Mouse (Mus musculus) lung, embryonic 14.5 days (tissue): ENCODE results near the gene D930020B18Rik. TPM values are rescaled to one million over a fixed set of nuclear protein-coding genes. Genes with fewer than 3 reads are reported as not detected.

Experiments
- ATAC-seq: fragments of 200-750 bp; cut with Nextera tagmentation; 2 replicates; pipeline ENCODE4 v1.8.0; 2017; ENCODE audit warnings: mild to moderate bottlenecking, moderate TSS enrichment, moderate library complexity; ENCODE audit not compliant: insufficient read depth
- DNase-seq: peaks from one replicate; pipeline ENCODE4 v3.0.0-alpha.2; 2015
- H3K27ac ChIP-seq: fragments of 300-500 bp; sonication (generic); 2 replicates; pipeline ENCODE4 v1.5.1; 2014; ENCODE audit warnings: low read depth, mild to moderate bottlenecking, moderate library complexity
- H3K27me3 ChIP-seq: fragments of 300-500 bp; sonication (generic); 2 replicates; pipeline ENCODE4 v1.6.1; 2014; ENCODE audit warnings: low read length, control low read depth; ENCODE audit not compliant: insufficient read depth
- H3K36me3 ChIP-seq: fragments of 300-500 bp; sonication (generic); 2 replicates; pipeline ENCODE4 v1.6.1; 2014; ENCODE audit warnings: control low read depth; ENCODE audit not compliant: insufficient read depth
- H3K4me1 ChIP-seq: fragments of 300-500 bp; sonication (generic); 2 replicates; pipeline ENCODE4 v1.6.1; 2014; ENCODE audit warnings: antibody characterized with exemption, control low read depth; ENCODE audit not compliant: insufficient read depth
- H3K4me2 ChIP-seq: fragments of 300-500 bp; sonication (generic); 2 replicates; pipeline ENCODE4 v1.6.1; 2014; ENCODE audit warnings: mild to moderate bottlenecking
- H3K4me3 ChIP-seq: fragments of 300-500 bp; sonication (generic); 2 replicates; pipeline ENCODE4 v1.5.1; 2014; ENCODE audit warnings: low read depth, low read length
- H3K9ac ChIP-seq: fragments of 300-500 bp; sonication (generic); 2 replicates; pipeline ENCODE4 v1.6.1; 2014
- H3K9me3 ChIP-seq: fragments of 300-500 bp; sonication (generic); 2 replicates; pipeline ENCODE4 v1.6.1; 2016; ENCODE audit warnings: low read depth, low read length, control low read depth
- CTCF ChIP-seq: IDR thresholded peaks from 2 replicates; pipeline ENCODE4 v1.5.1; 2016; ENCODE audit warnings: antibody characterized with exemption, low read depth
- WGBS: fragments of 180-500 bp; shearing (Covaris S2); extraction: QIAGEN DNeasy Blood & Tissue Kit; methylation state at CpG from one replicate; pipeline ENCODE4 v1.1.7; 2014; 5-methylcytosine and 5-hydroxymethylcytosine counted together
- polyA plus RNA-seq: library from polyadenylated mRNA; unstranded; fragments of >200 nt; fragmentation: Nextera tagmentation; extraction: Ambion mirVana; gene quantifications from 2 replicates; pipeline ENCODE4 v1.2.1, GENCODE M21; 2014

The D930020B18Rik gene
- 0.46 and 0.54 TPM in 2 replicates for polyA plus RNA-seq

DNA sequence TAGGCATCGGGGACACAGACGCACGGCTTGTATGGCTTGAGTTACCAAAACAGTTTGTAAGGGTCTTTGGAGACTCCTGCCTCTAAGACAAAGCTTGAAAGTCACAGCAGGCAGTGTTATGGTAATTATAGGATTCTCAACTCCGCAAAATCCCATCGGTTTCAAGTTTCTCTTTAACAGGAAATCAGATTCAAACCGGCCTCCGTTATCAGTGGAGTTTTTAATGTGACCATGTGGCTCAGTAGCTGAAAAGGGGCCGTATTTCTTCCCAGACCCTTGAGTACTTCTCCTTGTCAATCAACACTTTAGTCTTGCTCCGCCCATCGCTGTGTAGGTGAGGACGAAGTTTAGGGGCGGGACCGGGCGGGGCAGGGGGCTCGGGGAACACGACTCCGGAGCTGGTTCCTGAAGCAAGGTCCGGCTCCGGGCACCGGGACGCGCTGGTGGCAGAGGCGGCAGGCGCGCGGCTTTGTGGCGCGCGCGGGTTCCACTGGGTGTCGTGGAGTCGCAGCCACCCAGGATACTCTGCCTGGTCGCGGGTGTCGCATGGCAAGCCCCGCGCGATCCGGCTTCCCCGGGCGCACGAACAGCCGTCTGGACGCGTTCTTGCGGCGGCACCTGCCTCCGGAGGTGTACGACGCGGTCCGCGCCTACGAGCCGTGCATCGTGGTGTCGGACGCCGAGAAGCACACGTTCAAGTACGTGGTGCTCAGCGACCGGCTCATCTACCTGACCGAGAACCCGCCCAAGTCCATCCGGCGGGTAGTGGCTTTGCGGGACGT, at the start of gene D930020B18Rik:
TSS of gene D930020B18Rik (plus strand) at position 317 of the 782 bp plus-strand sequence.
- H3K4me1 ChIP-seq, result peaks cover 4% of the 10 kb centered on the region; the same call in 1 of the 2 replicates
- no peak for TF ChIP-seq CTCF
- peak; percentile 60; the same call in 1 of the 2 replicates for ATAC-seq
- H3K27ac ChIP-seq, result no peak within 1 kb of the TSS
- H3K9me3 ChIP-seq, result no peaks in the 10 kb centered on the region
- no peaks in the 10 kb centered on the region for H3K36me3 ChIP-seq
- peak within 1 kb of the TSS; percentile 58 for H3K4me3 ChIP-seq
- H3K9ac ChIP-seq, result peak within 1 kb of the TSS; percentile 47
- H3K27me3 ChIP-seq, result peaks cover 37% of the 10 kb centered on the region
- DNase-seq, result peak; percentile 68
- peak within 1 kb of the TSS; percentile 98 for H3K4me2 ChIP-seq
- WGBS, result under 1% methylated on average over 69 of the region's 69 CpGs

DNA sequence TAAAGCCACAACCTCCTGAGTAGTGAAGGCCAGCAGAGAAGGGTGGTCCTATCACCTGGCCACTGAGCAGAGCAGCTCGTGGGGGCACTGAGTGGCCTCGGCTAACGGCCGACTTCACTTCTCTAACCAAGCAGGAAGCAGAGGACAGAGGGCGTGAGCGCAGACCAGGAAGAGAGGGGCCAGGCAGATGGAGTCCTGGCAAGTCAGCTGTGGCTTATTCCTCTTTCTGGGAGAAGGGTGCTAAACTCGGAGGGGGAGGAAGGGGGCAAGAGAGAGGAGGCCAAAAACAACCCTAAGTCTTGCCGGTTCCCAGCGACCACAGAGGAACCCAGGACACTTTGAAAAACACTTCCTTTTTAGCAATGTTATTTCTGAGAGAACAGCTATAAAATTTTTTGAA, 44.8 kb upstream of the D930020B18Rik start:
- 79% methylated on average over 9 of the region's 9 CpGs for WGBS
- H3K9ac ChIP-seq, result no peak overlapping the region

DNA sequence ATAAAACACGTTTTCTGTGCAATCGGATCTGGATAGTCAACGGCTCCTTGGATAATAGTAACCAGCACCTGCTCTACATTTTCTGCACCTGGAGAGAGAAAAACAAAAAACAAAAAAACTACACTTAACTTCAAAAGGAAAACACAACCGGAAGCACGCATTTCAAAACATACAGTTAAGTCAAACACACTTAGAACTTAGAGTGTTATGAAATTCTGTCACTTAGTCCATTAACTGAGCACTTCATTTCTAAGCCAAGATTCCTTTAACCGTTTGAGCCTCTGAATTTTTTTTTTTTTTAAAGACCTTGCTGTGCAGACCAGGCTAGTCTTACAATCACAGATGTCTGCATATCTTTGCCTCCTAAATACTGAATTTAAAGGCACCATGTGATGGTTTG, 40.1 kb upstream of the D930020B18Rik start:
- DNase-seq, result no peak
- H3K36me3 ChIP-seq, result peaks cover 99% of the 10 kb centered on the region

More for the DNA sequence above, 44.8 kb upstream of the D930020B18Rik start:
- no peaks in the 10 kb centered on the region for H3K27me3 ChIP-seq
- no peak overlapping the region for H3K4me2 ChIP-seq
- peaks cover 94% of the 10 kb centered on the region for H3K36me3 ChIP-seq
- H3K27ac ChIP-seq, result no peak overlapping the region
- H3K9me3 ChIP-seq, result no peaks in the 10 kb centered on the region
- no peak overlapping the region for H3K4me3 ChIP-seq
- H3K4me1 ChIP-seq, result no peaks in the 10 kb centered on the region
- DNase-seq, result no peak
- no peak for TF ChIP-seq CTCF
- no peak for ATAC-seq

DNA sequence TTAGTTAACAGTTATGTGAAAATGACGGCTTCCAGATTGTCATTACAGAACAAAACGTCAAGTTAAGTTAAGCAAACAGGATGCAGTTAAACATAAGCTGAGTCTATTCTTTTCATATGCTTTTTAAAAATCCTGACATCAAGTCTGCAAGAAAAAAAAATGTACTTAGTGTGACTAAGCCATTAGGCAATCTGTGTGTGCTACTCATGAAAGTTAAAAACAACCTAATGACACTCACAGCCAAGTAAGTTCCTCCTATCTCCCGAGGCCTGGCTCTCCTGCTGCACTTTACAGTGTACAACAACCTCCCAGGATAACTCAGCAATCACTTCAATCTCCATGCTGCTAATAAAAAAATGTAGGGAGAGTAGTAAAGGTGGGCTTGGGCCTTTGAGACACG, 37.8 kb upstream of the D930020B18Rik start:
- H3K4me1 ChIP-seq, result no peaks in the 10 kb centered on the region
- no peaks in the 10 kb centered on the region for H3K9me3 ChIP-seq
- H3K27me3 ChIP-seq, result no peaks in the 10 kb centered on the region
- H3K4me2 ChIP-seq, result no peak overlapping the region
- no peak for DNase-seq
- H3K36me3 ChIP-seq, result peaks cover 100% of the 10 kb centered on the region
- no peak for ATAC-seq
- WGBS, result 83% methylated on average over 4 of the region's 4 CpGs
- no peak overlapping the region for H3K4me3 ChIP-seq
- no peak for TF ChIP-seq CTCF
- H3K9ac ChIP-seq, result no peak overlapping the region
- H3K27ac ChIP-seq, result no peak overlapping the region

More for the DNA sequence above, 40.1 kb upstream of the D930020B18Rik start:
- Histone ChIP-seq H3K4me2 (no peak overlapping the region), H3K9ac (no peak overlapping the region), H3K27me3 (no peaks in the 10 kb centered on the region), H3K4me3 (no peak overlapping the region), H3K9me3 (no peaks in the 10 kb centered on the region), H3K4me1 (no peaks in the 10 kb centered on the region), H3K27ac (no peak overlapping the region)
- 70% methylated on average over 6 of the region's 6 CpGs for WGBS
- no peak for ATAC-seq
- no peak for TF ChIP-seq CTCF

DNA sequence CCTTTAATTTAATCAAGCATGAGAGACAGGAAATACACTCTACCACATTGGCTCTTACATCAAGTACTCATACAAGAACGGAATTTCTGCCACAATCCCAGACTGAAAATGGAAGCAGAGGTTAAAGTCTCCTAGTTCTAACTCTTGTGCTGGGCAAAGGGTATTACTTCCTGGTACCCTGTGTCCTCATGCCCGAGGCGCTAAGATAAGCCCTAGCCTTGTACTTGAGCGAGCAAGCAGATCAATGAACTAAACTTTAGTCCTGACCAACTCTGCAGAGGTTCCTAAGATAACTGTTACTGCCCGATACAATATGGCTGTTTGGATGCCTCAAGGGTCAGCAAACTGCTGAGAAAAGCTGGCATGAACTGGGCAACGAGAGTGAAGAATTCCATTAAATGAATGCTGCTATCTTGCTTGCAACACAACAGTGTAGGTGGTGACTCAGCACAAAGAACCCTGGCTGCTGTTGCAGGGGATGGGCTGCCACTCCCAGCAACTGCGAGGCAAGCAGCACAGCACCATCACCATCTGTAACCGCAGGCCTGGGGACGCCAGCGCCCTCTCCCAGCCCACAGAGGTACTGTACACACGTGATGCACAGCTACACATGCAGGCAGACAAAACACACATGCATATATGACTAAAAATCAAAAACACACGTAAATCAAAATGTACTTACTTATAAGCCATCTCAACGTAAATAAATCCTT, 36.6 kb upstream of the D930020B18Rik start:
- no peaks in the 10 kb centered on the region for H3K27me3 ChIP-seq
- no peak overlapping the region for H3K4me3 ChIP-seq
- no peak overlapping the region for H3K4me2 ChIP-seq
- H3K4me1 ChIP-seq, result no peaks in the 10 kb centered on the region
- no peak overlapping the region for H3K9ac ChIP-seq
- DNase-seq, result no peak
- no peak for ATAC-seq
- no peak for TF ChIP-seq CTCF
- H3K36me3 ChIP-seq, result peaks cover 98% of the 10 kb centered on the region
- no peaks in the 10 kb centered on the region for H3K9me3 ChIP-seq
- H3K27ac ChIP-seq, result no peak overlapping the region
- 93% methylated on average over 13 of the region's 13 CpGs for WGBS

DNA sequence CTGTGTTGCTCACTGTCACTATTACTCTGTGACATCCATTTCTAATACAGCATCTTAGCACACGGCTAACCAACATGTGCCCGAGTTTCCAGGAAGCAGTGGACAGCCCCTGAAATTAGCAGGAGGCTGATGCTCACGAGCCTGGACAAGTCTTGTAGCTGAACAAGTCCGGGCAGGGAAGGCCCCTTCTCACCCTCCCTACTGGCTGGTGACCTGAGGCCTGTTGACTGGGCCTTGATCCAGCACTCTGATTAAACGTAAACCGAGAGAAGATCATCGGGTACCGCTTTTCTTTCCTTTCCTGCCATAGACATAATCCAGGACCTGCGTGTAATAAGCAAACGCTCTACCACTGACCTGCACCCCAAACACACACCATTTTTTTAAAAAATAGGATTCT, 33.2 kb upstream of the D930020B18Rik start:
- DNase-seq (no peak), ATAC-seq (no peak)
- H3K4me2 ChIP-seq, result no peak overlapping the region
- WGBS, result 87% methylated on average over 10 of the region's 10 CpGs
- no peaks in the 10 kb centered on the region for H3K27me3 ChIP-seq
- no peaks in the 10 kb centered on the region for H3K9me3 ChIP-seq
- no peak overlapping the region for H3K9ac ChIP-seq
- no peaks in the 10 kb centered on the region for H3K4me1 ChIP-seq
- no peak overlapping the region for H3K4me3 ChIP-seq
- TF ChIP-seq CTCF, result no peak
- H3K36me3 ChIP-seq, result peaks cover 95% of the 10 kb centered on the region
- no peak overlapping the region for H3K27ac ChIP-seq

DNA sequence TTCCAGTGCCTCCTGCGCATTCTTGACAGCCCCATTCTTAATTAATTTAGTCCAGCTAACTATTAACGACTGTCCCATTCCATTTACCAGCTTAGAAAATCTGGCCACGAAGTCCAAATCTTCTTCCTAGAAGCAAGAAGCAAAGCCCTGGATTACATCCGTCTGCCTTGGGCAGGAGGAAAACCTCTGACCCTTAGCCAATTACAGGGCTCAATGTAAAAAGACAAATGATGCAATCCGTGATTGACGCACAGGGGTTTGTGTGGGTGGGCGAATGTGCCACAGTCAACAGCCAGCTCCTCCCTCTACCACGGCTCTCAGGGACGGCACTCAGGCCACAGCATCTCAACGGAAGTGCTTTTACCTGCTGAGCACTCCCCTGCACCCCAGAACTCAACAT, 29.8 kb upstream of the D930020B18Rik start:
- Histone ChIP-seq H3K9ac (no peak overlapping the region), H3K27ac (no peak overlapping the region), H3K4me3 (no peak overlapping the region), H3K36me3 (peaks cover 93% of the 10 kb centered on the region), H3K4me1 (no peaks in the 10 kb centered on the region), H3K9me3 (no peaks in the 10 kb centered on the region), H3K27me3 (no peaks in the 10 kb centered on the region), H3K4me2 (no peak overlapping the region)
- DNase-seq (no peak), ATAC-seq (no peak)
- TF ChIP-seq CTCF, result no peak
- 80% methylated on average over 9 of the region's 10 CpGs for WGBS
